Mouse (Mus musculus) kidney, adult 8-10 months (tissue): ENCODE measurements around the gene Cdh26.

Experiments
- DNase-seq, 2 experiments: peaks; one replicate each; pipeline ENCODE4 v3.0.0; 2022

Cdh26 gene

GRCm38 (mm10) chr2:178430231-178430630, at the start of gene Cdh26:
Gene Cdh26 (plus strand): TSS chr2:178430531.
- no peak for DNase-seq

GRCm38 (mm10) chr2:178407053-178407815, 23.1 kb upstream of the Cdh26 start, which contains the start of gene Sycp2:
Gene Sycp2 (minus strand): TSS chr2:178407685.
- no peak for DNase-seq

GRCm38 (mm10) chr2:178409024-178409423, 21.3 kb upstream of the Cdh26 start:
- DNase-seq: no peak

GRCm38 (mm10) chr2:178410286-178410685, 20.0 kb upstream of the Cdh26 start:
- DNase-seq: no peak

GRCm38 (mm10) chr2:178412598-178412997, 17.7 kb upstream of the Cdh26 start:
- DNase-seq: no peak

- no peak for DNase-seq
Observed at GRCm38 (mm10) chr2:178413081-178413480, 17.2 kb upstream of the Cdh26 start.

GRCm38 (mm10) chr2:178413481-178414260, 16.7 kb upstream of the Cdh26 start:
- peak in 1 of 2 experiments; percentile 14 for DNase-seq

- DNase-seq: peak; percentile 29 to 30
Observed at GRCm38 (mm10) chr2:178414261-178415149, 15.8 kb upstream of the Cdh26 start, which contains the start of the genes Ppp1r3d and Fam217b. Gene Ppp1r3d (minus strand): TSS chr2:178414472. Gene Fam217b (plus strand): TSS chr2:178414524.

GRCm38 (mm10) chr2:178415150-178415448, 15.2 kb upstream of the Cdh26 start:
- no peak for DNase-seq

GRCm38 (mm10) chr2:178416427-178416826, 13.9 kb upstream of the Cdh26 start:
- DNase-seq: no peak

GRCm38 (mm10) chr2:178416970-178417369, 13.4 kb upstream of the Cdh26 start:
- DNase-seq: no peak

- no peak for DNase-seq
Observed at GRCm38 (mm10) chr2:178420576-178420975, 9.8 kb upstream of the Cdh26 start.

- no peak for DNase-seq
Observed at GRCm38 (mm10) chr2:178421603-178422002, 8.7 kb upstream of the Cdh26 start.

GRCm38 (mm10) chr2:178422186-178422585, 8.1 kb upstream of the Cdh26 start:
- DNase-seq: no peak

GRCm38 (mm10) chr2:178423223-178423622, 7.1 kb upstream of the Cdh26 start:
- no peak for DNase-seq

- DNase-seq: no peak
Observed at GRCm38 (mm10) chr2:178426229-178426628, 4.1 kb upstream of the Cdh26 start.

- no peak for DNase-seq
Observed at GRCm38 (mm10) chr2:178427181-178427580, 3.1 kb upstream of the Cdh26 start.

GRCm38 (mm10) chr2:178428183-178428582, 2.1 kb upstream of the Cdh26 start:
- no peak for DNase-seq

GRCm38 (mm10) chr2:178428676-178429075, 1.7 kb upstream of the Cdh26 start:
- DNase-seq: no peak

GRCm38 (mm10) chr2:178429426-178429825, 905 bp upstream of the Cdh26 start:
- DNase-seq: no peak

- no peak for DNase-seq
Observed at GRCm38 (mm10) chr2:178433495-178433894, 3.2 kb downstream of the Cdh26 start.

- no peak for DNase-seq
Observed at GRCm38 (mm10) chr2:178433903-178434302, 3.6 kb downstream of the Cdh26 start.

GRCm38 (mm10) chr2:178437311-178437710, 7.0 kb downstream of the Cdh26 start:
- DNase-seq: no peak
